Mouse (Mus musculus) ZHBTc4 (cell line): Measurements from ENCODE around the gene Sar1b.

Experiments
- DNase-seq: peaks from one replicate; pipeline ENCODE4 v3.0.0-alpha.2; 2011; ENCODE audit warnings: low read depth, low spot score

Gene Sar1b

DNA sequence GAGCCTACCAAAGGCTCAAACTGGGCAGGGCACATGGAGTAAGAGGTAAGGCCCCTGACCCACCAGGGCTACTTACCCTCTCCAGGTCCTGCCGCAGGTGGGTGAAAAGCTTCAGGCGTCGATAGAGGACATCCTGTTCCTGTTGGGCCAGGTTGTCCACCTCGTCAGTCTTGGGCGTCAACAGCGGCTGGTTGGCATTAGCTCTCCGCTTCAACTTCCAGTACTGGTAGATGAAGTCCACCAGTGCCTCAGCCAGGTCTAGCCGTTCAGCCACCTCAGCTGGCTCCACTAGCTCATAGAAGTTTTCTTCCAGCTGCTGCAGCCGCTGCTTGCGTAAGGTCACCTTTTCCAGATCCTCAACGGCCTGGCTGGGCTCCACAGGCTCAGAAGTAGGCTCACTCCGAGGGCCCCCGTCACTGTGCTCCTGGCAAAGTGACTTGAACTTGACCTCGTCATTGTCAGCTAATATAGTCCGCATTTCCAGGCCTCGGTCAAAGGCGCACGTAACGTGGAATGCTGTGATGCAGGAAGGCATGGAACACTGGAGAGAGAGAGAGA lies 61.5 kb downstream of the Sar1b start:
- DNase-seq, result no peak

DNA sequence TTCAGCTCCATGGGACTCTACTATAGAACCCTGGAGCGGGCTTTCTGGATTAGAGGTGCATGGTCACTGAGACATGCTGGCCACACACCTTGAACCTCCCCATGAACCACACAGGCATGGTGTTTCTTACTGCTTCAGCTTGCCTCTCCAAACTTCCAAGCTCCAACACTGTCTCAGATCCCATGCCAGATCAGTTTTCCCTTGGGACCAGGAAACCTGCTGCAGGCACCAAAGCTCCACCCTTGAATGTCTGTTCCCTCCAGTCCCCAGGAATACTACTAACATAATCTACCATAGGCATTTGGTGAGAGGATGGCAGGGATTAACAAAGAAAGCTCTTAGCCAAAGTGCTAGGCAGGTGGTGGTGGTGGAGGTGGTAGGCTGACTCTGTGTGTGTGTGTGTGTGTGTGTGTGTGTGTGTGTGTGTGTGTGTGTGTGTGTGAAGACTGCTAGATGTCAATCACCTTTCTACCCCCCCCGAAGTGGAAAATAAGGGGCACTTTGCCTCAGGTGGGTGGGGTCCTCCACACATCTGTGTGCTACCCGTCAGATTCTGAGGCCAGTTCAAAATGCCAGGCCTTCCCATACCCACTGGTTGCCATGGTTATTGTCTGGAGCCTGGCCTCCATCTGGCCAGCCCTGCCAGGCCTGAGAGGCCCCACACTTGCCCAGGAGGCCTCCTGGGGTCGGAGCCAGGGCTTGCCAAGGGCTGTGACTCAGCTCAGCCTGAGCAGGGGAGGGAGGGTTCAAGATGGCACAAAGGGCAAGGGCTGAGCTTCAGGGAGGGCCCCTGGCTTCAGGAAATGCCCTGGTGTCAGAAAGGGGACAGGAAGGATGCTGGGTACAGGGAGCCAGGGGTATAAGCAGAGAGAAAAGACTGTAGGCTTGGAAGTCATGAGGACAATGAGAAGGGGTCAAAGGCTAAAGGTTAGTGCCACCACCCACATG lies 68.7 kb downstream of the Sar1b start:
- DNase-seq, result no peak

DNA sequence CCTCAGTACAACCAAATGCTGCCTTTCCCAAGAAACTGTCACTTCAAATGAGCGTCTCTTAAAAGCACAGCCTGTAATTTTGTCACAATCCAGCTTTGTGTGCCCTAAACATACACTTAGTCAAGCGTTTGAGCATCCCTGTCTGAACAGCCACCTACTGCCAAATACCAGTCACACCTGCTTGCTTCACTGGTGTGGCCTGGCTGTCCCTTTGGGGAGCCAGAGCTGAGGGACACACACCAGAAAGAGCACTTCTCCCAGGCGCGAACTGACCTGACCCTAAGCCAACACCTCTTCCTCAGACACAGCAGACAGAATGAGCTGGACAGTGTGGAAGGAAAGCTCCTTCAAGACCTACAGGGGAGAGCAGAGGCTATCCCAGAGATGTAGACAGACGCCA lies 69.5 kb downstream of the Sar1b start:
- no peak for DNase-seq

DNA sequence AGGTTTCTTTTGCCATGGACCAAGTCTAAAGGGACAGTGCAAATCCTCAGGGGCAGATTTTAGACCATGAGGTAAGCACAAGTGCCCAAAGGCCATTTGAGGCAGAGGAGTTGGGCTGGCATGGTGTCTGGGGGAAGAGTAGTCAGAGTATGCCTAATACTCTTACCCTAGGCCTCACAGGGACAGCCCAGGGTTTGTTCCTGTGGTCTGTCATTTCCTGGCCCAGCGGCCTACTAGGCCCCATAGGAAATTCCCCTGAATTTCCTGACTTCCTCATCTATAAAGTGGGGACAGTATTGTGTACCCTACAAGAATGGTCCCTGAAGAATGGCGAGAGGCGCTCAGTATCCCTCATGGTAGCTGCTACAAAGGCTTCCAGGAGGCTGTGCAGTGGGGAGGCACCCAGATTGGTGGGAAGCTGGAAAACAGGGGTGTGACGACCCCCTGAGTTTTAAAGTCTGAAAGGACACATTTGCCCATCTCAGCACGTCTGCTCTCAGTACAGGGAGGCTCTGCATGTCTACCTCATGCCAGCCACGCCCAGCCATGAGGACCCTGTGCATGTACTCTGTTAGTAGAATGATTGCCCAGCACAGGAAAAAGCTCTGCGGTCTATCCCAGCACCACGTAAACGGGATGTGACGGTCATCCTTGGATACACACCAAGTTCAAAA lies 70.0 kb downstream of the Sar1b start:
- DNase-seq, result no peak

DNA sequence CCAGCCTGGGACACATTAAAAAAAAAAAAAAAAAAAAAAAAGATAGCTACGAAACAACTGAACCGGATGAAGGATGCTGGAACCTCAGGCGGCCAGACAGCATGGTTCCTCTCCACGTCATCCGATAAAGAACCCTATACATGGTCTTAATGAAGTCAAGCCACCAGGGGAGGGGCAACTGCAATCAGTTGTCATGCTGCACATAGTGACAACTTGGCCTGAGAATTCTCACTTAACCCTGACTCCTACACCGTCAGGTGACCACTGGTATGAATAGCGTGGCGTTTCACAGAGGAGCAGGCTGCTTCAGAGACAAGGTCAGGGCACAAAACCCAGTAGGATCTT lies 70.6 kb downstream of the Sar1b start:
- DNase-seq, result no peak

DNA sequence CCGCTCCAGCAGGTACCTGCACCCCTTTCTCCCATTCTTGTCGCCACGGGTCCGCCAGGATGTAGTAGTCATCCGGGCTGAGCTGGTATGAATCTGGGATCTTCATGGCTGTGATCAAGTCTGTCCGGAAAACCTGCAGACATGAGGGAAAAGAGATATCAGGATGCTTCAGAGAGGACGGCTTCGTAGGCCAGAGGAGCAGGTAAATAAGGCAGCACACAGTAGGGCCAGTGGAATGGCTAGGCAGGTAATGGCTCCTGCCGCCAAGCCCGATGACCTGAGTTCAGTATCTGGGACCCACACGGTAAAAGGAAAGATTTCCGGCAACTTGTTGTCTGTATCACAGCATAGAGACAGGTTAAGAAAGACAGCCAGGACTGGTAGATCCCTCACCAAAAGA lies 72.1 kb downstream of the Sar1b start:
- no peak for DNase-seq

DNA sequence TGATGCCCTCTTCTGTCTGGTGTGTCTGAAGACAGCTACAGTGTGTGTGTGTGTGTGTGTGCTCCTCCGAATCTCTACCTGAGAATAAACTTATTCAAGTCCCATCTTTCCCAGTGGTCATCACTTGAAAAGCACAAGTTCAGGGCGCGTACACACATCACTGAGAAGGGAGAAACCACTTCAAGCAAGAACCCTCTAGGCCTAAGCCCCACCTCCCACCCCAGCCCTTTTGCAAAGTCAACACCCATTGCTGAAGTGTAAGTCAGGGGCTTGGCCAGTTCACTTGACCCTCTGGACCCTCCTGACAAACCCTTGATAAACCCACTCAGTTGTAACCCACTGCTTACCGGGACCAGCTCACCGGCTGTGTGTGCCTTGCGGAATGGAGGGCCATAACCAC lies 73.0 kb downstream of the Sar1b start:
- DNase-seq, result no peak

DNA sequence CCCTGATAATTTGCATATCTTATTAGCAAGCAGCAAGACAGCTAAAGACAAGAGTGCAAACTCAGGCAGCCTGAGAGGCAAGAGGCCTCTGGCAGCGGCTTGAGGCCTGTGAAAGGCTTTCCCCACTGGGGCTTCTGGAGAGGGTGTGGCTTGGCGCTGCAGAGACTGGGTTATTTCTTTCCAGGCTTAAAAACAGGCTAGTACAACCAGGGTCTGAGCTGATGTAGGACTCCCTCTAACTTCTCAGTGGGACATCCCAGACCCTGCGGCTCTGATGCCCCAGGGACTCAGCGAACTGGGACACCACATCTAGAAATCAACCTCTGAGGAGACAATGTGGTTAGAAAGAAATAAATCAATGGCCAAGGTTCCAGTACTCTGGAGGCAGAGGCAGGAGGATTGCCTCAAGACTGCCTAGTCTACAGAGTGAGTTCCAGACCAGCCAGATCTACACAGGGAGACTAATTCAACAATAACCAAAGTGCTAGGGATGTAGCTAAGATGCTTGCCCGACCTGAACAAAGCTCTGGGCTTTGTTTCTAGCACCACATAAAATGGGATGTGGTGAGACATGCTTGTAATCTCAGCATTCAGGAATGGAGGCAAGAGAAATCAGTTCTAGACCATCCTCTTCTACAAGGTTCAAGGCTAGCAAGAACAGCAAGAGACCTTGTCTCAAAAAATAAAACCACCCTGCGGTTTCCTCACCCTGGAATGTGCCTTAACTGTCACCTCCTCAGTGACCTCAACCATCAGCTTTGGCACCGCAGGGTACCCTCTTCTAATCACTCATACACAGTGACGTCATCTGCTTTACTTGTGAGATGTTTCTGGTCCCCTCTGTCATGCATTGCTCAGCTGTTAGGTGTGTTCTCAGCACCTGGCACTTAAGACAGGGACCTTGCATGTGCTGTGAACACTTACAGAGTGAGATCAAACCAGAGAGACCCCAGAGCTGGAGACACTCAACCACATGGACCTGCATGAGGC lies 74.0 kb downstream of the Sar1b start:
- no peak for DNase-seq

DNA sequence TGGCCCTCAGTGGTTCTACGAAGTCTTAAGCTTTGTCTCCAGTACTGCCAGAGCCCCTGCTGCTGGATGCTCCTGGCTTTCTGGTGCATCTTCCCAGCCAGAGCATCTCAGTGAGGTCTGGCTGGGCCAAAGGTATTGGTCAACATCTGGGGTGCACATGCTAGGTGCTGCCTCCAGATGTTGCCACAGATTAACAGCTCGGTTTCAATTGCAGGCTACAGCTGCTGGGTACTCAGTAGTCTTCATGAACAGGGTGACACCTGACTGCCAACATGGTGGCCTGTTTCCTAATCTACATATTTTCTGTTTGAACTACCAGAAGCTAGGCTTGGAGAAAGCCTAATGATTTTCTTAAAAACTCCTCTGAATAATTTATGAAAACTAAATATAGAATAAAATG lies 75.6 kb downstream of the Sar1b start:
- DNase-seq, result no peak

DNA sequence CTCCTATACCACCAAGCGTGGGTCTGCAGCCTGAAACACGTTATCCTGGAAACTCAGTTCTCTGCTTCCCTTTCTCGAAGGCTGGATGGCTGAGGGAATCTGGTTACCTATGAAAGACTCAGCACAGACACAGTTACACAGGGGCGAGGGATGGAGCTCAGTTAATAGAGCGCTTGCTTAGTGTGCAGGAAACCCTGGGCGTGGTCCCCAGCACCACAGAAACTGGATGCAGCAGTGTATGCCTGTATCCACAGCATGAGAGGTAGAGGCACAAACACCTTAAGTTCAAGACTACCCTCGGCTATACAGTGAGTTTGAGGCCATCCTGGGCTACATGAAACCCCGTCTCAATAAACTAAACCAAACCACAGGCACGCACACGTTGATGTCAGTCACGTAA lies 76.5 kb downstream of the Sar1b start:
- no peak for DNase-seq

DNA sequence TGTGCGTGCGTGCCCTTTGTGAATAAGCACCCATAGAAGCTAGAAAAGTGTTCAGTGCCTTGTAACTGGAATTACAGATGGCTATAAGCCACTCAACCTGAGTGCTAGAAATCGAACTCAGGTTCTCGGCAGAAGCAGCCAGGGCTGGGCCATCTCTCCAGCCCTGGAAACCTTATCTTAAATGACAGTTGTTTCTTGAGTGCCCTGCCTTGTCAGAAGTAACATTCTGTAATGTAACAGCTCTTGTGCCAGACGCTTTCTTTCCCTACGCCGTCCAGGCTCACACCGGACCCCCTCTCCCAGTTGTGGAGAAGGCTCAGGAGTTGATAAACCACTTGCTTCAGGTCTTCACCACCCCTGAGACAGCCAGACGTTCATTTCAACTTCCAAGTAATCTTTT lies 77.2 kb downstream of the Sar1b start:
- DNase-seq, result no peak

DNA sequence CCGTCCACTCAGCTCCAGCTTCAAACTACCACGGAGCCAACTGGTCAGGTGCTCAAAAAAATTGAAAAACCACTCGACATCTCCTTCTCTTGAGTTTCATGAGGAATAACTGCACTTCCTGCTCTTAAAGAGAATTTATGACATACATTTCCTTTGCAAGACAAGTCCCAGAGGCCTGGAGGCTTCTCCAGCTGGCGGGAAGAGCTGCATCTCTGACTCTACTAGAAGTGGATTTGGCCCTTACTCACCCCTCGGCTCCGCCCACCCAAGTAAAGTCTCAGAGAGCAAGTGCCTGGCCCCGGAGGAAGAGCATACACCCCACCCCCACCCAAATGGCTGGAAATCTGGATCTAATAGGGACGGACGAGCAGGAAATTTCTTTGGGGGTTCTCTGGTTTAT lies 77.7 kb downstream of the Sar1b start:
- DNase-seq, result no peak
